Mouse (Mus musculus) cerebellum, adult 11 months (tissue): ENCODE data around the gene Celsr3.

Experiments used
- DNase-seq: peaks from one replicate; pipeline ENCODE4 v3.0.0; 2022

Celsr3 gene

GRCm38 (mm10) chr9:108807674-108808073, 18.4 kb upstream of the Celsr3 start:
- DNase-seq, result no peak

GRCm38 (mm10) chr9:108808163-108808665, 17.9 kb upstream of the Celsr3 start, which contains the start of gene Nckipsd:
Nckipsd (plus strand) TSS chr9:108808368.
- DNase-seq, result peak; percentile 95

- DNase-seq, result no peak
Measured at GRCm38 (mm10) chr9:108809188-108809587, 16.9 kb upstream of the Celsr3 start.

- no peak for DNase-seq
Measured at GRCm38 (mm10) chr9:108809723-108810122, 16.4 kb upstream of the Celsr3 start.

GRCm38 (mm10) chr9:108810516-108810915, 15.6 kb upstream of the Celsr3 start:
- no peak for DNase-seq

- no peak for DNase-seq
Measured at GRCm38 (mm10) chr9:108815557-108815956, 10.6 kb upstream of the Celsr3 start.

- DNase-seq, result no peak
Measured at GRCm38 (mm10) chr9:108819495-108819894, 6.6 kb upstream of the Celsr3 start.

GRCm38 (mm10) chr9:108820077-108820476, 6.0 kb upstream of the Celsr3 start:
- DNase-seq, result no peak

GRCm38 (mm10) chr9:108824144-108824685, 1.9 kb upstream of the Celsr3 start:
- DNase-seq, result no peak

GRCm38 (mm10) chr9:108824755-108825413, 1.2 kb upstream of the Celsr3 start:
- peak; percentile 98 for DNase-seq

GRCm38 (mm10) chr9:108826700-108827340, 700 bp downstream of the Celsr3 start:
- peak; percentile 77 for DNase-seq

- DNase-seq, result no peak
Measured at GRCm38 (mm10) chr9:108827454-108827853, 1.3 kb downstream of the Celsr3 start.

- DNase-seq, result no peak
Measured at GRCm38 (mm10) chr9:108827906-108828305, 1.8 kb downstream of the Celsr3 start.

GRCm38 (mm10) chr9:108831637-108832036, 5.5 kb downstream of the Celsr3 start:
- no peak for DNase-seq

- DNase-seq, result peak; percentile 76
Measured at GRCm38 (mm10) chr9:108832390-108833108, 6.4 kb downstream of the Celsr3 start.

- DNase-seq, result peak; percentile 78
Measured at GRCm38 (mm10) chr9:108842989-108843388, 16.9 kb downstream of the Celsr3 start.

- no peak for DNase-seq
Measured at GRCm38 (mm10) chr9:108845390-108845789, 19.3 kb downstream of the Celsr3 start.

- DNase-seq, result no peak
Measured at GRCm38 (mm10) chr9:108847374-108847773, 21.3 kb downstream of the Celsr3 start.

- DNase-seq, result no peak
Measured at GRCm38 (mm10) chr9:108848419-108848818, 22.3 kb downstream of the Celsr3 start.

- DNase-seq, result no peak
Measured at GRCm38 (mm10) chr9:108852976-108853375, 26.9 kb downstream of the Celsr3 start, which contains the start of gene Slc26a6. Slc26a6 (plus strand) TSS chr9:108853283.

GRCm38 (mm10) chr9:108853635-108854240, 27.6 kb downstream of the Celsr3 start:
- peak; percentile 92 for DNase-seq

GRCm38 (mm10) chr9:108854241-108854696, 28.1 kb downstream of the Celsr3 start:
- DNase-seq, result peak; percentile 76

GRCm38 (mm10) chr9:108855335-108855734, 29.2 kb downstream of the Celsr3 start:
- no peak for DNase-seq
